Mouse (Mus musculus): Measurements from ENCODE around the gene Dusp27. TPM values are rescaled to one million over a fixed set of nuclear protein-coding genes. Genes with fewer than 3 reads are reported as not detected.
"Not testable (repeated sequence)": the region's sequence is repeated elsewhere in the genome, so short reads cannot be mapped to it uniquely, and the experiment has no call there.

The Dusp27 gene
- polyA plus RNA-seq, 1 experiment from 2014 or later = 3.2 TPM

- H3K36me3 ChIP-seq; H3K9ac ChIP-seq; H3K27ac ChIP-seq; H3K27me3 ChIP-seq (replicated peaks); H3K9me3 ChIP-seq; ATAC-seq (ENCODE audit: insufficient read depth, low FRiP score, low read depth); H3K4me1 ChIP-seq; H3K4me2 ChIP-seq; H3K4me3 ChIP-seq (replicated peaks): not testable (repeated sequence)
- WGBS = 92% methylated on average over 9 of the region's 9 CpGs
Observed at GRCm38 (mm10) chr1:166141868-166142267, 14.1 kb upstream of the Dusp27 start.

- WGBS = 63% methylated on average over 4 of the region's 4 CpGs
- Histone ChIP-seq H3K4me2 (no peak overlapping the region), H3K27ac (no peak overlapping the region), H3K4me1 (no peaks in the 10 kb centered on the region), H3K9ac (no peak overlapping the region), H3K27me3 (replicated peaks) (no peaks in the 10 kb centered on the region), H3K36me3 (no peaks in the 10 kb centered on the region), H3K4me3 (replicated peaks) (no peak overlapping the region), H3K9me3 (no peaks in the 10 kb centered on the region)
- ATAC-seq (ENCODE audit: insufficient read depth, low FRiP score, low read depth) = no peak
Observed at GRCm38 (mm10) chr1:166139620-166140184, 12.0 kb upstream of the Dusp27 start.

- H3K9ac ChIP-seq = no peak overlapping the region
Observed at GRCm38 (mm10) chr1:166139113-166139512, 11.4 kb upstream of the Dusp27 start.

GRCm38 (mm10) chr1:166138136-166138535, 10.4 kb upstream of the Dusp27 start:
- Histone ChIP-seq H3K9me3 (no peaks in the 10 kb centered on the region), H3K27me3 (replicated peaks) (no peaks in the 10 kb centered on the region), H3K4me1 (no peaks in the 10 kb centered on the region), H3K27ac (0 out of 2 replicates have a peak overlapping the region, but pooled peaks have one; percentile 40), H3K4me3 (replicated peaks) (no peak overlapping the region), H3K36me3 (no peaks in the 10 kb centered on the region), H3K9ac (no peak overlapping the region), H3K4me2 (no peak overlapping the region)
- WGBS = 54% methylated on average over 13 of the region's 13 CpGs
- 0 out of 2 replicates have a peak, but pooled peaks have one; percentile 13 for ATAC-seq (ENCODE audit: insufficient read depth, low FRiP score, low read depth)

More at GRCm38 (mm10) chr1:166139113-166139512, 11.4 kb upstream of the Dusp27 start:
- ATAC-seq (ENCODE audit: insufficient read depth, low FRiP score, low read depth) = no peak
- Histone ChIP-seq H3K27me3 (replicated peaks) (no peaks in the 10 kb centered on the region), H3K4me2 (no peak overlapping the region), H3K4me3 (replicated peaks) (no peak overlapping the region), H3K36me3 (no peaks in the 10 kb centered on the region), H3K4me1 (no peaks in the 10 kb centered on the region), H3K9me3 (no peaks in the 10 kb centered on the region), H3K27ac (no peak overlapping the region)
- 85% methylated on average over 3 of the region's 3 CpGs for WGBS

- ATAC-seq (ENCODE audit: insufficient read depth, low FRiP score, low read depth) = peak; percentile 71
- H3K27me3 ChIP-seq (replicated peaks) = no peaks in the 10 kb centered on the region
- no peaks in the 10 kb centered on the region for H3K36me3 ChIP-seq
- H3K27ac ChIP-seq = peak overlapping the region; percentile 40; the same call in 1 of the 2 replicates
- no peak overlapping the region for H3K4me2 ChIP-seq
- H3K9ac ChIP-seq = no peak overlapping the region
- no peak overlapping the region for H3K4me3 ChIP-seq (replicated peaks)
- H3K4me1 ChIP-seq = no peaks in the 10 kb centered on the region
- WGBS = 53% methylated on average over 7 of the region's 7 CpGs
- H3K9me3 ChIP-seq = no peaks in the 10 kb centered on the region
Observed at GRCm38 (mm10) chr1:166137244-166137938, 9.7 kb upstream of the Dusp27 start.

- no peaks in the 10 kb centered on the region for H3K9me3 ChIP-seq
- H3K4me1 ChIP-seq = 0 out of 2 replicates have a peak, but pooled peaks cover 4% of the 10 kb centered on the region
- H3K4me2 ChIP-seq = no peak overlapping the region
- H3K27ac ChIP-seq = no peak overlapping the region
- H3K4me3 ChIP-seq (replicated peaks) = no peak overlapping the region
- 42% methylated on average over 5 of the region's 5 CpGs for WGBS
- H3K27me3 ChIP-seq (replicated peaks) = no peaks in the 10 kb centered on the region
- no peak for ATAC-seq (ENCODE audit: insufficient read depth, low FRiP score, low read depth)
- no peak overlapping the region for H3K9ac ChIP-seq
- no peaks in the 10 kb centered on the region for H3K36me3 ChIP-seq
Observed at GRCm38 (mm10) chr1:166135091-166135740, 7.5 kb upstream of the Dusp27 start.

- Histone ChIP-seq H3K9me3 (no peaks in the 10 kb centered on the region), H3K36me3 (no peaks in the 10 kb centered on the region), H3K4me2 (no peak overlapping the region), H3K4me3 (replicated peaks) (no peak overlapping the region), H3K9ac (no peak overlapping the region), H3K27me3 (replicated peaks) (no peaks in the 10 kb centered on the region), H3K4me1 (0 out of 2 replicates have a peak, but pooled peaks cover 4% of the 10 kb centered on the region), H3K27ac (no peak overlapping the region)
- 31% methylated on average over 4 of the region's 4 CpGs for WGBS
- ATAC-seq (ENCODE audit: insufficient read depth, low FRiP score, low read depth) = no peak
Observed at GRCm38 (mm10) chr1:166132367-166132766, 4.6 kb upstream of the Dusp27 start.

GRCm38 (mm10) chr1:166130224-166130860, 2.6 kb upstream of the Dusp27 start, which contains the start of gene Gpa33:
TSS of gene Gpa33 (plus strand) at chr1:166130238.
- 66% methylated on average over 5 of the region's 5 CpGs for WGBS
- Histone ChIP-seq H3K27ac (no peak within 1 kb of the TSS), H3K9me3 (no peaks in the 10 kb centered on the region), H3K9ac (no peak within 1 kb of the TSS), H3K4me1 (peaks cover 11% of the 10 kb centered on the region), H3K4me3 (replicated peaks) (no peak within 1 kb of the TSS), H3K4me2 (no peak within 1 kb of the TSS; the same call in 1 of the 2 replicates), H3K27me3 (replicated peaks) (no peaks in the 10 kb centered on the region), H3K36me3 (no peaks in the 10 kb centered on the region)
- peak; percentile 71; the same call in 1 of the 2 replicates for ATAC-seq (ENCODE audit: insufficient read depth, low FRiP score, low read depth)

GRCm38 (mm10) chr1:166128551-166128950, 829 bp upstream of the Dusp27 start:
- Histone ChIP-seq H3K4me1 (peaks cover 11% of the 10 kb centered on the region), H3K27ac (no peak overlapping the region), H3K9ac (no peak overlapping the region), H3K27me3 (replicated peaks) (no peaks in the 10 kb centered on the region), H3K4me3 (replicated peaks) (no peak overlapping the region), H3K36me3 (no peaks in the 10 kb centered on the region), H3K4me2 (no peak overlapping the region), H3K9me3 (no peaks in the 10 kb centered on the region)
- no peak for ATAC-seq (ENCODE audit: insufficient read depth, low FRiP score, low read depth)
- WGBS = 82% methylated on average over 5 of the region's 5 CpGs

GRCm38 (mm10) chr1:166126795-166127194, 927 bp downstream of the Dusp27 start:
- Histone ChIP-seq H3K36me3 (no peaks in the 10 kb centered on the region), H3K4me2 (peak overlapping the region; percentile 19), H3K27ac (no peak overlapping the region), H3K9me3 (no peaks in the 10 kb centered on the region), H3K27me3 (replicated peaks) (no peaks in the 10 kb centered on the region), H3K9ac (no peak overlapping the region), H3K4me3 (replicated peaks) (0 out of 2 replicates have a peak overlapping the region, but pooled peaks have one; percentile 0), H3K4me1 (peaks cover 6% of the 10 kb centered on the region)
- 46% methylated on average over 9 of the region's 9 CpGs for WGBS
- no peak for ATAC-seq (ENCODE audit: insufficient read depth, low FRiP score, low read depth)

GRCm38 (mm10) chr1:166126290-166126689, 1.4 kb downstream of the Dusp27 start:
- WGBS = 93% methylated on average over 6 of the region's 6 CpGs
- Histone ChIP-seq H3K4me3 (replicated peaks) (no peak overlapping the region), H3K4me2 (no peak overlapping the region), H3K4me1 (peaks cover 6% of the 10 kb centered on the region), H3K9ac (no peak overlapping the region), H3K27ac (no peak overlapping the region), H3K36me3 (no peaks in the 10 kb centered on the region), H3K27me3 (replicated peaks) (no peaks in the 10 kb centered on the region), H3K9me3 (no peaks in the 10 kb centered on the region)
- no peak for ATAC-seq (ENCODE audit: insufficient read depth, low FRiP score, low read depth)

All from stomach, embryonic 15.5 days (tissue).